Mouse (Mus musculus): ENCODE data around the gene Shq1.

Shq1 gene

GRCm38 (mm10) chr6:100606805-100607204 lies 64.2 kb downstream of the Shq1 start:
- no peak for DNase-seq (ENCODE audit: extremely low read depth, low read depth)

GRCm38 (mm10) chr6:100603702-100604101 lies 67.3 kb downstream of the Shq1 start:
- no peak for DNase-seq (ENCODE audit: extremely low read depth, low read depth)

- DNase-seq (ENCODE audit: extremely low read depth, low read depth): no peak
Measured at GRCm38 (mm10) chr6:100601634-100602033, 69.3 kb downstream of the Shq1 start.

GRCm38 (mm10) chr6:100593857-100594256 lies 77.1 kb downstream of the Shq1 start:
- no peak for DNase-seq (ENCODE audit: extremely low read depth, low read depth)

GRCm38 (mm10) chr6:100592991-100593390 lies 78.0 kb downstream of the Shq1 start:
- no peak for DNase-seq (ENCODE audit: extremely low read depth, low read depth)

- DNase-seq (ENCODE audit: extremely low read depth, low read depth): no peak
Measured at GRCm38 (mm10) chr6:100590602-100591001, 80.4 kb downstream of the Shq1 start.

- DNase-seq (ENCODE audit: extremely low read depth, low read depth): no peak
Measured at GRCm38 (mm10) chr6:100588876-100589275, 82.1 kb downstream of the Shq1 start.

- DNase-seq (ENCODE audit: extremely low read depth, low read depth): peak; percentile 46
Measured at GRCm38 (mm10) chr6:100586758-100587157, 84.2 kb downstream of the Shq1 start.

GRCm38 (mm10) chr6:100581951-100582350 lies 89.0 kb downstream of the Shq1 start:
- no peak for DNase-seq (ENCODE audit: extremely low read depth, low read depth)

GRCm38 (mm10) chr6:100581056-100581455 lies 89.9 kb downstream of the Shq1 start:
- DNase-seq (ENCODE audit: extremely low read depth, low read depth): no peak

- no peak for DNase-seq (ENCODE audit: extremely low read depth, low read depth)
Measured at GRCm38 (mm10) chr6:100577590-100577989, 93.4 kb downstream of the Shq1 start.

GRCm38 (mm10) chr6:100576171-100576570 lies 94.8 kb downstream of the Shq1 start:
- DNase-seq (ENCODE audit: extremely low read depth, low read depth): no peak

- no peak for DNase-seq (ENCODE audit: extremely low read depth, low read depth)
Measured at GRCm38 (mm10) chr6:100566774-100567173, 104.2 kb downstream of the Shq1 start.

GRCm38 (mm10) chr6:100564516-100564915 lies 106.4 kb downstream of the Shq1 start:
- no peak for DNase-seq (ENCODE audit: extremely low read depth, low read depth)

- no peak for DNase-seq (ENCODE audit: extremely low read depth, low read depth)
Measured at GRCm38 (mm10) chr6:100563552-100564341, 107.2 kb downstream of the Shq1 start.

GRCm38 (mm10) chr6:100562719-100563551 lies 108.0 kb downstream of the Shq1 start:
- DNase-seq (ENCODE audit: extremely low read depth, low read depth): no peak

- DNase-seq (ENCODE audit: extremely low read depth, low read depth): no peak
Measured at GRCm38 (mm10) chr6:100558057-100558456, 112.9 kb downstream of the Shq1 start.

GRCm38 (mm10) chr6:100542154-100542997 lies 128.6 kb downstream of the Shq1 start:
- no peak for DNase-seq (ENCODE audit: extremely low read depth, low read depth)

- DNase-seq (ENCODE audit: extremely low read depth, low read depth): no peak
Measured at GRCm38 (mm10) chr6:100539698-100540097, 131.3 kb downstream of the Shq1 start.

- DNase-seq (ENCODE audit: extremely low read depth, low read depth): no peak
Measured at GRCm38 (mm10) chr6:100538570-100538969, 132.4 kb downstream of the Shq1 start.

GRCm38 (mm10) chr6:100537987-100538386 lies 133.0 kb downstream of the Shq1 start:
- no peak for DNase-seq (ENCODE audit: extremely low read depth, low read depth)

GRCm38 (mm10) chr6:100537042-100537441 lies 133.9 kb downstream of the Shq1 start:
- DNase-seq (ENCODE audit: extremely low read depth, low read depth): no peak

Data from MEL-GATA-1-ER (cell line).